Mouse (Mus musculus) liver, embryonic 13.5 days (tissue): ENCODE measurements around the gene Itga2b. TPM values are rescaled to one million over a fixed set of nuclear protein-coding genes. Genes with fewer than 3 reads are reported as not detected.

ENCODE experiments used
- ATAC-seq: fragments of 200-750 bp; cut with Nextera tagmentation; 2 replicates; pipeline ENCODE4 v1.8.0; 2017; ENCODE audit warnings: low read depth, mild to moderate bottlenecking, moderate number of reproducible peaks, moderate library complexity
- DNase-seq: peaks from one replicate; pipeline ENCODE4 v3.0.0; 2022
- H3K27ac ChIP-seq: fragments of 300-500 bp; sonication (generic); 2 replicates; pipeline ENCODE4 v1.5.1; 2015; ENCODE audit warnings: moderate library complexity, mild to moderate bottlenecking, inconsistent platforms
- H3K27me3 ChIP-seq: fragments of 300-500 bp; sonication (generic); 2 replicates; pipeline ENCODE4 v1.6.1; 2015; ENCODE audit warnings: mild to moderate bottlenecking, inconsistent platforms
- H3K36me3 ChIP-seq: fragments of 300-500 bp; sonication (generic); 2 replicates; pipeline ENCODE4 v1.6.1; 2015; ENCODE audit warnings: mild to moderate bottlenecking, inconsistent platforms
- H3K4me1 ChIP-seq: fragments of 300-500 bp; sonication (generic); replicated peaks from 2 replicates; pipeline ENCODE4 v1.6.1; 2015; ENCODE audit warnings: inconsistent platforms
- H3K4me2 ChIP-seq: fragments of 300-500 bp; sonication (generic); 2 replicates; pipeline ENCODE4 v1.6.1; 2015; ENCODE audit warnings: inconsistent platforms, mild to moderate bottlenecking, moderate library complexity
- H3K4me3 ChIP-seq: fragments of 300-500 bp; sonication (generic); replicated peaks from 2 replicates; pipeline ENCODE4 v1.5.1; 2015; ENCODE audit warnings: mild to moderate bottlenecking, inconsistent platforms
- H3K9ac ChIP-seq: fragments of 300-500 bp; sonication (generic); 2 replicates; pipeline ENCODE4 v1.6.1; 2015; ENCODE audit warnings: mild to moderate bottlenecking, inconsistent platforms
- H3K9me3 ChIP-seq: fragments of 300-500 bp; sonication (generic); replicated peaks from 2 replicates; pipeline ENCODE4 v1.6.1; 2016; ENCODE audit warnings: inconsistent platforms
- WGBS: fragments of 180-500 bp; shearing (Covaris S2); methylation state at CpG from one replicate; pipeline ENCODE4 v1.1.7; 2015; ENCODE audit not compliant: insufficient replicate concordance; 5-methylcytosine and 5-hydroxymethylcytosine counted together
- polyA plus RNA-seq: library from polyadenylated mRNA; unstranded; fragments of >200 nt; fragmentation: Nextera tagmentation; extraction: Ambion mirVana; gene quantifications from 2 replicates; pipeline ENCODE4 v1.2.1, GENCODE M21; 2015

The Itga2b gene
- polyA plus RNA-seq, 1 experiment from 2014 or later, result 45.1 TPM

GRCm38 (mm10) chr11:102434816-102435705 lies 34.9 kb downstream of the Itga2b start:
- ATAC-seq, result no peak
- no peak overlapping the region for H3K27ac ChIP-seq
- peaks cover 42% of the 10 kb centered on the region for H3K4me1 ChIP-seq
- no peak for DNase-seq
- H3K27me3 ChIP-seq, result peaks cover 54% of the 10 kb centered on the region
- peaks cover 10% of the 10 kb centered on the region; the same call in 1 of the 2 replicates for H3K36me3 ChIP-seq
- 77% methylated on average over 11 of the region's 11 CpGs for WGBS
- H3K9ac ChIP-seq, result no peak overlapping the region
- H3K4me3 ChIP-seq, result no peak overlapping the region
- H3K4me2 ChIP-seq, result no peak overlapping the region
- no peaks in the 10 kb centered on the region for H3K9me3 ChIP-seq

- Histone ChIP-seq H3K9ac (no peak overlapping the region), H3K27me3 (peaks cover 48% of the 10 kb centered on the region), H3K4me1 (peaks cover 48% of the 10 kb centered on the region), H3K4me2 (no peak overlapping the region), H3K27ac (no peak overlapping the region), H3K36me3 (peaks cover 10% of the 10 kb centered on the region; the same call in 1 of the 2 replicates), H3K9me3 (no peaks in the 10 kb centered on the region), H3K4me3 (no peak overlapping the region)
- 10% methylated on average over 7 of the region's 7 CpGs for WGBS
- ATAC-seq (peak; percentile 41), DNase-seq (peak; percentile 69)
Measured at GRCm38 (mm10) chr11:102434406-102434805, 35.5 kb downstream of the Itga2b start.

- Histone ChIP-seq H3K9ac (no peak overlapping the region), H3K4me1 (peaks cover 54% of the 10 kb centered on the region), H3K4me2 (no peak overlapping the region), H3K27me3 (peaks cover 47% of the 10 kb centered on the region), H3K9me3 (no peaks in the 10 kb centered on the region), H3K36me3 (peaks cover 10% of the 10 kb centered on the region; the same call in 1 of the 2 replicates), H3K4me3 (no peak overlapping the region), H3K27ac (no peak overlapping the region)
- WGBS, result 82% methylated on average over 7 of the region's 7 CpGs
- ATAC-seq (no peak), DNase-seq (no peak)
Measured at GRCm38 (mm10) chr11:102433866-102434265, 36.1 kb downstream of the Itga2b start.

- no peak for DNase-seq
- H3K4me2 ChIP-seq, result peak overlapping the region; percentile 46; the same call in 1 of the 2 replicates
- no peak for ATAC-seq
- H3K4me3 ChIP-seq, result peak overlapping the region; percentile 14
- H3K36me3 ChIP-seq, result peaks cover 10% of the 10 kb centered on the region; the same call in 1 of the 2 replicates
- peaks cover 46% of the 10 kb centered on the region for H3K4me1 ChIP-seq
- H3K9me3 ChIP-seq, result no peaks in the 10 kb centered on the region
- no peak overlapping the region for H3K27ac ChIP-seq
- H3K27me3 ChIP-seq, result peaks cover 41% of the 10 kb centered on the region
- 83% methylated on average over 6 of the region's 6 CpGs for WGBS
- H3K9ac ChIP-seq, result no peak overlapping the region
Measured at GRCm38 (mm10) chr11:102432896-102433295, 37.0 kb downstream of the Itga2b start.

- Histone ChIP-seq H3K4me2 (peak overlapping the region; percentile 46), H3K4me1 (peaks cover 40% of the 10 kb centered on the region), H3K9ac (peak overlapping the region; percentile 47; the same call in 1 of the 2 replicates), H3K9me3 (no peaks in the 10 kb centered on the region), H3K27ac (peak overlapping the region; percentile 39; the same call in 1 of the 2 replicates), H3K27me3 (peaks cover 34% of the 10 kb centered on the region), H3K36me3 (peaks cover 10% of the 10 kb centered on the region; the same call in 1 of the 2 replicates), H3K4me3 (peak overlapping the region; percentile 14)
- no peak for ATAC-seq
- WGBS, result 21% methylated on average over 16 of the region's 16 CpGs
- DNase-seq, result no peak
Measured at GRCm38 (mm10) chr11:102432115-102432843, 37.6 kb downstream of the Itga2b start.

DNA sequence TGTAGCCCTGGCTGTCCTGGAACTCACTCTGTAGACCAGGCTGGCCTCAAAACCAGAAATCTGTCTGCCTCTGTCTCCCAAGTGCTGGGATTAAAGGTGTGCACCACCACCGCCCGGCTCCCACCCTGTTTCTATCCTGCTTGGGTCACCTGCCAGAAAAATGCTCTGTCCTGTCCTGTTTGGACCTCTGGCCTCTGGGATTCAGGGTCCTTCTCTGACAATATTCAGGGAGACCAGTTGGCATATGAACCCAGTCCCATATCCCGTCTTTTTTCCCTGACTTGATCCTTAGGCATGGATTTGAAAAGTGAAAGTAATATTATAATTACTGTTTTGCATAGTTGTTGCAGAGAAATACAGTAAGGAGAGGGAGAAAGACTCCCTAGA lies 38.2 kb downstream of the Itga2b start:
- DNase-seq (no peak), ATAC-seq (no peak)
- Histone ChIP-seq H3K4me3 (peak overlapping the region; percentile 14), H3K4me2 (peak overlapping the region; percentile 46), H3K27ac (no peak overlapping the region; the same call in 1 of the 2 replicates), H3K4me1 (peaks cover 38% of the 10 kb centered on the region), H3K9ac (peak overlapping the region; percentile 47; the same call in 1 of the 2 replicates), H3K36me3 (peaks cover 10% of the 10 kb centered on the region; the same call in 1 of the 2 replicates), H3K27me3 (peaks cover 31% of the 10 kb centered on the region), H3K9me3 (no peaks in the 10 kb centered on the region)
- WGBS, result 67% methylated on average over 3 of the region's 3 CpGs

DNA sequence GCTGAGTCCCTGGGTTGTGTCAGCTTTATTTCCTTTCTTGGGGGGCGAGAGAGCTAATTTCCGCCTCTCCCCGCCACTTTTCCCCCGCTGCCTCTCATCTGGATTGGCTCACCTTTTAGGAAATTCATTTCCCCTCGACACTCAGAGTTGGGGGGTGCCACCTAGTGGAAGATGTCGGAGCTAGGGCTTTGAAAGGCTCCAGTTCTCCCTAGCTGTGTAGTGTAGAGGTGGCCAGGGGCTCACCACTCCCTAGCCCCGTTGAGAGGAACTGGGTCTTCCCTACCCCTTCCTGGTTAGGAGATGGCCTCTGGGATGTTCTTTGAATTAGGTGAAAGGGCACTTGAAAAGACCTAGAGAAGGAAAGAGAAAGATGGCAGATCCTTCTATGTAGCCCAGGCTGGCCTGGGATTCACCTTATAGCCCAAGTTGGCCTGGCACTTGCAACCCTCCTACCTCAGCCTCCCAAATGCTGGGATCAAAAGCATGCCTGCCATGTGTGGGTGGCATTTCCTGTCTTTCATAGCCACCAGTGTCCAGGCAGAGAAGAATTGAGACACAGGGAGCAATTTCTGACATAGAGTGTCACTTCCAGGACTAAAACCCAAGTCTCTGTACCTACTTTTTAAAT lies 38.8 kb downstream of the Itga2b start:
- Histone ChIP-seq H3K4me1 (peaks cover 38% of the 10 kb centered on the region), H3K4me2 (peak overlapping the region; percentile 94), H3K4me3 (peak overlapping the region; percentile 67), H3K27me3 (peaks cover 27% of the 10 kb centered on the region), H3K36me3 (peaks cover 9% of the 10 kb centered on the region; the same call in 1 of the 2 replicates), H3K9me3 (no peaks in the 10 kb centered on the region), H3K27ac (peak overlapping the region; percentile 83), H3K9ac (peak overlapping the region; percentile 80)
- ATAC-seq (peak; percentile 28; the same call in 1 of the 2 replicates), DNase-seq (peak; percentile 75)
- WGBS, result 0% methylated on average over 7 of the region's 7 CpGs

GRCm38 (mm10) chr11:102430121-102431017 lies 39.6 kb downstream of the Itga2b start, which contains the start of gene Grn:
Gene Grn, plus strand, starts transcription at chr11:102430315.
- DNase-seq, result peak; percentile 82
- Histone ChIP-seq H3K4me2 (peak within 1 kb of the TSS; percentile 94), H3K9ac (peak within 1 kb of the TSS; percentile 80), H3K4me1 (peaks cover 38% of the 10 kb centered on the region), H3K27me3 (0 out of 2 replicates have a peak, but pooled peaks cover 19% of the 10 kb centered on the region), H3K36me3 (peaks cover 5% of the 10 kb centered on the region; the same call in 1 of the 2 replicates), H3K4me3 (peak within 1 kb of the TSS; percentile 67), H3K9me3 (no peaks in the 10 kb centered on the region), H3K27ac (peak within 1 kb of the TSS; percentile 83)
- peak; percentile 87 for ATAC-seq
- WGBS, result 2% methylated on average over 29 of the region's 29 CpGs

- Histone ChIP-seq H3K27ac (0 out of 2 replicates have a peak overlapping the region, but pooled peaks have one; percentile 11), H3K4me1 (peaks cover 38% of the 10 kb centered on the region), H3K9ac (peak overlapping the region; percentile 80), H3K4me3 (peak overlapping the region; percentile 67), H3K9me3 (no peaks in the 10 kb centered on the region), H3K27me3 (0 out of 2 replicates have a peak, but pooled peaks cover 13% of the 10 kb centered on the region), H3K4me2 (peak overlapping the region; percentile 94), H3K36me3 (0 out of 2 replicates have a peak, but pooled peaks cover under 1% of the 10 kb centered on the region)
- no peak for DNase-seq
- no peak for ATAC-seq
- WGBS, result 17% methylated on average over 3 of the region's 3 CpGs
Measured at GRCm38 (mm10) chr11:102429551-102429950, 40.4 kb downstream of the Itga2b start.
